Mouse (Mus musculus): ENCODE measurements around the gene Tmeff2. TPM values are rescaled to one million over a fixed set of nuclear protein-coding genes. Genes with fewer than 3 reads are reported as not detected.
"Not testable (repeated sequence)": the region's sequence is repeated elsewhere in the genome, so short reads cannot be mapped to it uniquely, and the experiment has no call there.

Gene Tmeff2
- total RNA-seq (2022) = 1 to 10 TPM in 1 of 4 experiments, under 1 TPM in 3; 0.19 to 1.2 (median 0.27) TPM

DNA sequence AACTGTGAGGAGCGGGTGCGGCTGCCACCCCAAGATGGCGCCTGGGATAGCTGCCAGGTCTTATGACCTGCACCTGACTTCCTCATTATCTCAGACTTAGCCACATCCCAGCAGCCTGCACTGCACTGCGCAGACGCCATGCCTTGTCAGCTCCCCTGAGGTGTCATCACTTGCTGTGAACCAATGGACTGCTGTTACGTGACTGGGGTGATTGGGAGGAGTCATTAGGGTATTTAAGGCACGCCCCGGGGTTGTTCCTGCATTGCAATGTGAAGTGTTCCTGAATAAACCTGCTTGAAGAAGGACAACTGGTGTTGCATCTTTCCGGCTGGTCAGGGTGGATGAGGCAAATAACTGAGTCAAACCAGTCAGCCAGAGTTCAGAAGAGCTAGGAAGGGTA lies at the start of gene Tmeff2:
Gene Tmeff2, plus strand, starts transcription at position 262 of the 400 bp plus-strand sequence.
- DNase-seq (ENCODE audit: low spot score) = not testable (repeated sequence)

DNA sequence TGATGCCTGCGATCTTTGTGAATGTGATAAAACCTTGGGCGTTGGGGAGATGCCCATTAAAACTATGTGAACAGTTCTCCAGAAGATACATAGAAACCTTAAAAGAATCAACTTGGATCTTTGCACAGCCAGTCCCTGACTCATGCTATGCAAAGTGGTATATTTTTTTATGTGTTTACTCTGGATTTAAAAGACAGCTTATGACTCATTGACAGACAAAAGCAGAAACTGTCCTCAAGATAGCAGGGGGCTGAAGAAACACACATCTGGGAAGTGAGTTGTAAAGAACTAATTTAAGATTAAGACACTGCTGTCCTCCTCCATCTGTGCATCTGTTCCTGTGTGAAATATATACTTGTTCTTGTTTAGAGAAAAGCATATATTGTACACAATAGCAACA lies 38.9 kb upstream of the Tmeff2 start:
- DNase-seq (ENCODE audit: low spot score) = no peak

DNA sequence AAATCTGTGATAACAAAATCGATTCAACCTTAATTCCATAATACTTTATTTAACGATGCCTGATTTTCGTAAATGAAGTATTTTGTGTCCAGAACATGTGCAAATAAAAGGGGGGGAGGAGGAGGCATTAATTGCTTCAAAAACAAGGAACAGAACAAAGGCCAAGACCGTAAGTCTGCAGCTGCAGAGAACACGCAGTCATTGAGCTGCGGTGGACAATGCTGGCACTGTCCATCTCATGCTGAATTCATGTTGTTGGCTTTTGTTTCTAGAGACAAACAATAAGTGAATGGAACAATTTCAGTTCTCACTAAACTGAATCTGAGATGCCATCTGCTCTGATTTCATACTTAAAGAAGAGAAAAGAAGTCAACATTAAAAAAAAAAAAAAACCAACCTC lies 2.8 kb upstream of the Tmeff2 start:
- no peak for DNase-seq (ENCODE audit: low spot score)

DNA sequence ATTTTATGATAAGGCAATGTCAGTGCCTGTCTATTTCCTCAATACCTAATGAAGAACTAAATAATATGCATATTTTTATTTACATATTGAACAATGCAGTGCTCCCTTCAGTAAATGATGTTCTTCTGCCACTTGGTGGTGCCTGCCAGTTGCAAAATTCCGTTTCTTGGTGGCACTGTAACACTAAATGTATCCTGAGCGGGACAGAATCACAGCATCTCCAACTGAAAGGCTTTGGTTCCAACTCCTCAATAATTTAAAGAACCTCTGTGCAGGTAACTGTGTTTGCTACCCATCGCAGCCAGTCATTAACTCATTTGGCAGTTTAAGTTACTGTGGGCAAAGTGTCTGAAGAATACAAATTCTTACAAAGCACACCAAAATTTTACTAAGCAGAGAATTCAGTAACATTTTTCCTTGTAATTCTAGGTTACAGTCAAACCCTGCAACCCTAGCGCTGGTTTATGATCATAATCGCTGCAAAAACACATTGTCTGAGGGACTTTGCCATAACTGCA lies 24.4 kb downstream of the Tmeff2 start:
- no peak for DNase-seq (ENCODE audit: low spot score)

DNA sequence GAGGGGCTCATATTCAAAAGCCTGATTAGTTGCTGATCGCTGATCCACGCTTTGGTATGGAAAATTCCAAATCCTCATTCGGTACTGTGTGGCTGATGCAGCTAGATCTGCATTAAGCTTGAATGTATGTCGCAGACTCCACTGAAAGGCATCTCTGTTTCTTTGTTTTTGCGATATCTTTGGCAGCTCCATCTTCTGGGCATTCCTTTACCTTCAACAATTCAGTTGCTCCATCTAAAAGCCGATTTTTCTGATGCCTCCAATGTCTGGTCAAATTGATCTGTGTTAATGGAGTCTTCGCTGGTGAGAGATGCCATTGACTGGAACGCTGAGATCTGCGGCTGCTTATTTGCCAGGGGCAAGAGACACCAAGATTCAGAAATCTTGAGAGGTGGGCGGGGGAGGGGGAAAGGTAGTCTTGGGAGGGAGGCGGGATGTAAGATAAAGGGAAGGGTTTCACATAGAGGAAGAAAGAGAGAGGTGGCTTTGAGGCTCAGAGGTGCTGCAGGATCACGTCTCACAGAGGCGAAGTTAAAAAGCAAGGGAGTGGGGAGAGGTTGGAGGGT lies 25.0 kb downstream of the Tmeff2 start:
- DNase-seq (ENCODE audit: low spot score) = no peak

DNA sequence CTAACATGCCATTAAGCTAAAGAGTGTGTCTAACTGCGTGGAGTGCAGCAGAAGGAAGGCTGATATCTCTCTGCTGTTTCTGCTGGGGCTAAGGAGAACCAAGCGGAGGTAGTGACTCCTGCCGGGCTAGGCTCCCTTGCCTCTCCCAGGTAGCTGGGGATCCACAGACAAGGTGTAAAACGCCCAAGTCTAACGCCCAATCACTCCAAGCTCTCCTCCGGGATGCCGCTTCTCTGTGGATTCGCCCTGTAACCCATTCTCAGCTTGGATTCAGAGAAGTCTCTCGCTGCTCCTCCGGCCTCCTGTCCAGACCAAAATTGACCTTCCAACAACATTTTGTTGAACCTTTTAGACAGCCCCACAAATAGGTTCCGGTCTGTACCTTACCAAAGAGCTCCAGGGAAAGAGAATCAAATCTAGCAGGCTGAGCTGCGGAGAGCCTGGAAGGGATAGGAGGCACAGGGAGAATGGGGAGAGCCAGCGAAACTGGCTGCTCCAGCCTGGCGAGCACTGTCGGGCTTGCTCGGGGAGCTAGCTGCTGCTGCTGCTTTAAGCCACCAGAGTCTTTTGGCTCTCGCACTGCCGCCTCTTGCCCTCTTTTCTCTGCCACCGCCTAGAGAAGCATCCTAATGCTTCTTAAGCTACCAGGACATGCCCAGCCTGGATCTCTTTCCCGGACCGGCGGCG lies 26.1 kb downstream of the Tmeff2 start:
- DNase-seq (ENCODE audit: low spot score) = no peak

DNA sequence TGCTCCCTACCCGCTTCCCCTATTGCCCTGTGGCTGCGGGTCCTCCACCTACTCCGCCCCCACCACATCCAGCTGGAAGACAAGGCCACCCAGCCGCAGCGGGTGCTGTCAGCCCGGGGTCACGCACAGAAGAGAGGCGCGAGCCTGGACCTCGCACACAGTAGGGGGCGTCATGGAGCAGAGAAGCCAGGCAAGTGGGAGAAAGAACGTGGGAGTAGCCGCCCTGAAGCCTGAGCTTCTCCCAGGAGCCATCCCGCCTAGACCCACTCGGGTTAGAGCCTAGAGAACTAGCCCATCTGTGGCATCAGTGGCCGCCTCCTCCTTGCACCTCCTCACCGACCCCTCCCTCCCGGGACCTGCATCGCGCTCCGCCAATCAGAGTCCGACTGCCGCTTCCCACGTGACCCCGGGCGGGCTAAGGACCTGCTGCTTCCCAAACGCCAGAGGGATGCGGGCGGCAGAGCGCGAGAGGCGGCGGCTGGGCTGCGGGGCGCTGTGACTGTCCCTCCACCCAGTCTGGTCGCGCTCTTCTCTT lies 26.7 kb downstream of the Tmeff2 start:
- DNase-seq (ENCODE audit: low spot score) = peak; percentile 68

DNA sequence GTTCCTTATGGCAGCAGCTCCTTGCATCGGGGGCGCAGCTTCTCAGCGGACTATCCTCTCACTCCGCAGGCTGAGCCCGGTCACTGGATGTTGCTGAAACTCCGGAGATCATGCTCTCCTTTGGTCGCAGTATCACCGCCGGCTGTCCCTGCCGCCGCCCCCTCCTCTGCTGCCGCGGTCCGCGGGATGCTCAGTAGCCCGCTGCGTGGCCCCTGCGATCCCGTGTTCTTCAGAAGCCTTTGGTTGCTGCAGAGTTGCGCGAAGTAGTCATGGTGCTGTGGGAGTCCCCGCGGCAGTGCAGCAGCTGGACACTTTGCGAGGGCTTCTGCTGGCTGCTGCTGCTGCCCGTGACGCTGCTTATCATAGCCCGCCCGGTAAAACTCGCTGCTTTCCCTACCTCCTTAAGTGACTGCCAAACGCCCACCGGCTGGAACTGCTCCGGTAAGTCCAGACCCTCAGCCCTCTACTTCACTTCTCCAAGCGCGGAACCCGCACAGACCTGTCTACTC lies 27.3 kb downstream of the Tmeff2 start:
- no peak for DNase-seq (ENCODE audit: low spot score)

DNA sequence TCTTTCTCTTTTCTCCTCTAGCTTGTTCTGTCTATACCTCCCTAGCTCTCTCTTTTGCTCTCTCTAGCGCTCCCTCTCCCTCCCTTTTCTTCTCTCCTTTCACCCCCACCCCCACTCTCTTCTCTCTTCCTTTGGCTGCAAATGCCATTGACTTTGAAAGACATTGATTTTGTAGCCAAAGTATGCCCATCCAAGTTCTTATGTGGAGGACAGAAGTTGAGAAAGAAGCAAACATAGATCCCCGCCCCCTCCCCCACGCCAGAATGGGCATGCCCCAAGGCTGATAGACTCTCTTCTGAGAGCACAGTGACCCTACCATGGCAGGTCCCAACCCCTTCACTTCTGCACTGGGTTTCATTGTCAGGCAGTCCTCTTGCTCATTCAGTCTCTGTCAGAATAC lies 28.3 kb downstream of the Tmeff2 start:
- no peak for DNase-seq (ENCODE audit: low spot score)

DNA sequence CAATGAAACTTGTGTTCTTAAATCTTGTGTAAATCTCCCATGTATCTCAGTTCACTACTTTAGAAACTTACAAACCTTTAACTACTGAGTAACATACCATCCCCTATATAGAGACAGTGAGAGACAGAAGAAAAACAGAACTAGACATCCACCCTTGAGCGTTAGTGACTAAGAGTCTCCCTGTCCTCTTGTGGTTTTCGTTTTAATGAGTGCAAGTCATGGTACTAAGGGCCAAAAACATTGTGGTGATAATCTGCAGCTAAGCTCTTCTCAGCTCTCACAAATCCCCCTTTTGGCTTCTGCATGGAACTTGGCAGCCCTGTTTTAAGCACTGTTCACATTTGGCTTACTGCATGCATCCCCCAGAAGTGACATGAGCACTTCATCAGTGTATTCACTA lies 34.6 kb downstream of the Tmeff2 start:
- no peak for DNase-seq (ENCODE audit: low spot score)

DNA sequence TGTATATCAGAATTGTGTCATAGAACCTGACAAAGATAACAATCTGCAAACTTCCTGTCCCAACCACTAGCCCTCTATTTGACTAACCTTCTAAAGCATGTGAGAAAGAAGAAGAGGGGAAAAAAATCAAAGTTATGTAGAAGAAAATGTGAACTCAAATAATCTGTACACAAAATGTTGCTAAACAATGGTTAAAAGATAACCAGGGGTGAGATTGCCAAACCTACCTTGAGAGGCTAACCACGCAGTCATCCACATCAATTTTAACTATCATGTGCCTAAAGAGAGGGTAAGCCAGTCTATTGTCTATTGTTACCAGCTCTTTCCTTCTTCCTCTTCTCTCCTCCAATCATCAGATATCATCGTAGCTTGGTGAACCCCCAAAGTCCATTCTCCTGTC lies 35.0 kb downstream of the Tmeff2 start:
- DNase-seq (ENCODE audit: low spot score) = no peak

DNA sequence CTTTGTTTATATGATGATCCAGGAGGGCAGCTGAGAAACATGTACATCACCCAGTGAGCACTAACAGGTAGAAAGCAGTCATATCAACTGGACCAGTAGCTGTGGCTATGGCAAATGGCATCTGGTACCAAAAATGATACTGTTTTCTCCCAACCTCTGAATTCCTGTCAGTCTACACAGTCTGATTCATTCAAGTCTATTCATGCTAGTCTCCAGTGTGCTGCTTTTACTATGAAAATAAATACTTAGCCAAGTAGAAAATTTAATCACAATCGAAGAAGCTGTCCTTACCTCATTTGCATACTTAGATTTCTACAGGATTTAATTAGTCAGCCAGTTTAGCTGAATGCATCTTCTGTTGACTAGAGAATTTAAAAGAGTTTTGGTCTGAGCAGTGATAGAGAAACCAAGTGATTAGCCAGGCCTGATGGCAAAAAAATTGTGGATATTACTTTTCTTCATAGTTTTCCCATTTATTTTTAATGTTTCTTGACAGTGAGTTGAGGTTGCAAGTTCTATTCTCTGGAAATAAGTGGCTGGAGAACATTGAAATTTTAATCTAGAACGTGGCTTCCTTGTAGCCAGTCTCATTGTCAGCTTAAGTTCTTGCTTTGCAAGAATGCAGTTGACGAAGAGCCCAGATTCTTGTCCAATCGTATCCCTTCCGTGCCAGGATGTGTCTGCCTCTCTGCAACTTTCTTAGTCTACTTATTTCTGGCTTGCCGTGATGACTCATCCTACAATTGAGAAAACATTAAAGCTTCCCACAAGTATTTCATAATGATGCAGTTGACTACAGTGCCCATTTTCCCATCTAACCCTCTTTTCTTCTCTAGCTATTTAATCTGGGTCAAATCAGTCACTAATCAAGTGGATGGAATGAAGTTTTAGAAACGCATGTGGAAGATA lies 39.9 kb downstream of the Tmeff2 start:
- DNase-seq (ENCODE audit: low spot score) = no peak

DNA sequence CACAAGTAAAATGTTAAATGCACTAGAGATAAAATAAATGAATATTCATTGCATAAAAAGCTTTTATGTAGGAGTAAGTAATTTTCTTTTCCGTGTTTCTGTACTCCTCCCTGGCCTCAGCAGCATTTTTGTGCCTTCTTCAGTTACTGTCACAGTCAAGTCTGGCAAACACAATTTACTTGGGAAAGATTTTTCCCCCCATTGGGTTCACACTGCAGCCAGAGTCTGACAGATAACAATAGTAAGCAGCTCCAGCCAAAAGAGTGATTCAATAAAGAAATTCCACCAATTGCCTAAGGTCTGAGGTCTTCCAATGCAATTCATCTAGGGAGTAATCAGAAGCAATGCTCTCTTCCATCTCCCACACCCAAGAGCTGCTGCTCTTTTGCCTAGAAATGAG lies 48.1 kb downstream of the Tmeff2 start:
- DNase-seq (ENCODE audit: low spot score) = no peak

DNA sequence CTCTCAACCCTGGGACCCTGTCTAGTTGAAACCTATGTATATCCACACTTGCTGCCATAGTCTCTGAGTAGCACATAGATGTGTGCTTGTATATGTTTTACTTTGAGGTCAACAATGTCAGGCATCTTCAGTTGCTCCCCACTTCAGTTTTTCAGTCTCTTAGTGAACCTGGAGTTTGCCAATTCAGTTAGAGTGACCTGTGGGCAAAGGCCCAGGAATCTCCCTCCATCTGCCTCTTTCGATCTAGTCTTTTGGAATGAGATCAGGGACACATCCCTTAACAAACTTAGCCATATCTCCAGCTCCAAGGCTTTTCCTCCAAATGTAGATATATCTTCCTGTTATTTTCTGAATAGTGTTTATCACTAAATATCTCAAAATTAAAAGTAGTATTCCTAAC lies 58.4 kb downstream of the Tmeff2 start:
- no peak for DNase-seq (ENCODE audit: low spot score)

DNA sequence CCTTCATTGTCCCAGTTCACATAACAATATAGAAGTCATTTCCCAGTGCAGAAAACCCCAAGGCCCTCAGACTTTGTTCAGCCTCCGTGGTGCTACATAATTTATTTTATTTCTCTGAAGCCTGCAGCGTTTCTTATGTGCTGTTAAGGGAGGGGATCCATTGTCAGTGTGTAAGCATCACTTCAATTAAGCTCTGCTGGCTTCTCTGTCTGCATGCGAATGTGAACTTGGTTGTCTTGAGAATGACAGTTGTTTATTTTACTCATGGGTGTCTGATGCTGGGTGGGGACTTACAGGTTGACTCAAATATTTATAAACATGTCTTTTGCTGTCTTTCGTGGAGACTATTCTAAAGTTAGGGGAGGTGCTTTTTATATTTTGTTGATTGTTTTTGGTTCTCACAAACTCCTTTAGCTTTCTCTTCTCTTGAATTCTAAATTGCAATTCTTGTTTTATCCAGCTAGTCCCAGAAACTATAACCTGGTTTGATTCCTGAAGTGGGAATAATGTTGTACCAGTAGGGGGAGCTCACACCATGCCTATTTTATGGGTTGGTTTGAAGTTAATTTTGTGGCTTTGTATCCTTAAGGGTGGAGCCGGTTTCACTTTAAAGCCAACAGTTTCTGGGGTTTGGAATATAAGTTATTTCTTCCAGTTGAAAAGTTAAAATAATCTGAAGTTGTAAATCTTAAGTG lies 61.7 kb downstream of the Tmeff2 start:
- DNase-seq (ENCODE audit: low spot score) = peak; percentile 91

DNA sequence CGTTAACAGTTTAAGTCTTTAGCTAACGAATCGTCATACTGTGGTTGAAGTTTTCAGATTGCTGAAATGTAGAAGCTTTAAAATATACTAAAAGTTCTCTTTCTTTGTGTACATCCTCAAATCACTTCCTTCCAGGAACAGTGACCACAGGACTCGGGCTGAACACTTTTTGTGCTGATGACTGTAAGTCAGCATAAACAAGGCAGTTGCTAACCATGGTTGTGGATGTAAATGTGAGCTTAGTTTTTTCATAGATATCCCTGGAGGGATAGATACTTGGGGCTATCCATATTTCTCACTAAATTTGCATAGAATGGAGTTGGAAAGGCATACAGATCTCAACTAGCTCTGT lies 62.2 kb downstream of the Tmeff2 start:
- no peak for DNase-seq (ENCODE audit: low spot score)

DNA sequence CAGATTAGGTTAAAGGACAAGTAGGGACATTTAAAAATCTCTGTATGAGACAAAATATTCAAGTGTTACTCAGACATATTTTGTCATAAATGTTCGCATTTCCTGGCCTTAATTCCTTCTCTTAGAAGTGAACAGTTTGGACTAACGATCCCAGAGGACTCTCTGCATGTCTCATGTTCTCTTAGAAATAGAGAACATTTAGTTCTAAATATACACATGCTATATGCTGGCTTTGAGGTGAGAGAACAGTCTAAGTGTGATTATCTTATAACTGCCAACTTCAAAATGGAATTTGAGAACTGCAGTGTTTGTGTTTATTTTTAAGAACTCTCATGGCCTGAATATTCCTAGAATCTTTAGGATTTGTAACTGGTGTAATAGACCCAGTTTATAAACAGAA lies 69.2 kb downstream of the Tmeff2 start:
- no peak for DNase-seq (ENCODE audit: low spot score)

DNA sequence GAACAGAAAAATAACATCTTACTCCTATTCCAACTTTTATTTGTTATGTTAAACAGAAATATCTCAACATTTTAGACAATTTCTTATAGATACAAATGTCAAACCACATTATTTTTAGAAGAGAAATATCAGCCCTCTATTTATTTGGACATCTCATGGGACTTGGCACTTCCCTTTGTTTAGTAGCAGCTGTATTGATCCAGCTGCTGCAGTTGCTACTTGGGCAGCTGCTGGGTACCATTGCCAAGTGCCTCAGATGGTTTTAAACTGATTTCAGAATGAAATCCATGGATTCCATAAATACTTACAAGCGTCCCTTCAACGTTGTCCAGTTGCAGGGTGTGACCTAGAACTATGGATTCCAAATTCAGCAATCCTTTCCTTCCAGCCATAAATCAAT lies 70.4 kb downstream of the Tmeff2 start:
- no peak for DNase-seq (ENCODE audit: low spot score)

DNA sequence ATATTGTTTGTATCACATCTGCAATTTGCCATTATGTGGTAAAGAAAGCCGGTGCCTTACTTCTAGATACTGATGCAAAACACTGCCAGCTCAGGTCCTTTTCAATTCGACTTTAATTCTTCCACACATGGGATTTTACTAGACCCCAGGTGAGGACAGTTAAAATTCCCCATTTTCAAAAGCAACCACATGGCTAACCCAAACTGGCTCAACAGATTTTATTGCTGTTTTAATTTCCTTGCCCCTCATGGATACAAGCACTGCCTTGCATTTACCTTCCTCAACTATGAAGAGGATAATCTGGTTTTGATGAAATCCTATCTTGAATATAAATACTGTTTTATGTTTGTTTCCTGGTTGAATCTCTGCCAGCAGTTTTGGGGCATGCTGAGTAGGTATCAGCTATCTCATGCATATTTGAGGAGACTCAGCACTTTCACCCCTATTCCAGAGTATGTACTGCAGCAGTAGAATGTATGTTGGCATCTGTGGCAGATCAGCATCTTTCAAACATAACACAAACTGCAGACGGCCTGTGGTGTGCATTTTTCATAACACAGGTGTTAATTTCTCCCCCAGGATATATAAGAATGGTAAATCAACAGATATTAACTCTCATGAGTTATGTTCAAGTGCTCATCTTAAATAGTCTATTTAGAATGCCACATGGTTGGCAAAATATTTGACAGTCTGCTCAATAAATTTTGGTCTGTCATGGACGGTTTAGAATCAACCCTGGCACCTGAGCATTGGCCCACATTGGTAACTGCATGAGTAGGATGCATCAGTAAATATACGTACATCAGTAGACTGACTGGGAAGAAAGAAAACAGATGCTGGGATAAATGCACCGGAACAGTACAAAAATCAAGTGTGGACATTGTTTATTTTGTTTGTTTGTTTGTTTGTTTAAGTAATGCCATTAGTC lies 72.3 kb downstream of the Tmeff2 start:
- no peak for DNase-seq (ENCODE audit: low spot score)

DNA sequence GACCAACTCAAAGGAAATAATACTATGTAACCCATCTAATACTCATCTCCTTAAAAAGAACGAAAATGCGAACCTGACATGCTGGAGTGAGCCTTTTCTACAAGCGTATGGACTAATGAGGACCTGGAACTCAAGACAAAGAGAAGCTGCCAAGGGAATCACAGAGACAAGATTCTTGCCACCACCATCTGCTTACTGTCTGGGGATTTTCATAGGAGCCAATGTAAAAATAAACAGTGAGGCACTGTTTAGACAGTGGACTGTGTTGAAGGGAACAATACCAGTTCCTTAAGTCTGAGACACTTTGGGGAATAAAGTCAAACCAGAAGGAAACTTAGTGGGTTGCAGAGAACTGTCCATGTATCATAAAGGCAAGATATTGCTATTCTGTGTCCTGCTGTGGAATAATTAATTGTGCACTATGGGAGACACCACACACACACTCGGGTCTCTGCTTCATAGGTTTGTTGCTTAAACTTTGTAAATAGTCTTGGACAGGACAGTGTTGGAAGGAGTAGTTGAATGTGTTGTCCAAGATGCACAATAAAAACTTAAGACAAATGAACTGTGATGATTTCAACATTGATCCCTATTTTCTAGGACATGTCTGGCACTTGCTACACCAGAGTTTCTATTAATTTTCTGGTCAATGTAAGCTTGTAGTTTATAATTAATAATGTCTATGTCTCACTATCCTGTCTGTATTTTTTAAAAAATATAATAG lies 79.1 kb downstream of the Tmeff2 start:
- DNase-seq (ENCODE audit: low spot score) = no peak

All from heart, adult 8-10 months (tissue).